Mouse (Mus musculus): ENCODE data around the gene Upf2.

DNA sequence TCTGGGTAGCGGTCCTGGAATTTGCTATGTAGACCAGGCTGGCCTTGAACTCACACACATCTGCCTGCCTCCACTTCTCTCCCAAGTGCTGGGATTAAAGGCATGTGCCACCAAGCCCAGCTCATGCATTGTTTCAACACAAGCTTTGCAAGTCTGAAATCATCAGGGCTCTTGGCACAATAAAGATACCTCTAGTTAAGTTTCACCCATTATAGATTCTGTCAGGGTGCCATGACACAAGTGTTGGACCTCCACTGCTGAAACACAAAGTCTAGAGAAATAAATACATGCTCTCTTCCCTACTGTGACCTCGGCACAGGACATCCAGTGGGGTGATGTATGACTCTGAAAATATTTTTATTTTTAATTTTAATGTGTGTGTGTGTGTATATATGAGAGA is 154.2 kb downstream of the Upf2 start:
- TF ChIP-seq POLR2A (IDR thresholded peaks at IDR 0.05; ENCODE audit: low read depth, low read length) (no peak), CTCF (IDR thresholded peaks at IDR 0.05; ENCODE audit: extremely low read depth, insufficient read depth, insufficient read length, insufficient replicate concordance) (no peak)

Data from spleen, adult 2 months (tissue).